ENCODE assay signal across 8 mouse cellular contexts in the genomic region with DNA sequence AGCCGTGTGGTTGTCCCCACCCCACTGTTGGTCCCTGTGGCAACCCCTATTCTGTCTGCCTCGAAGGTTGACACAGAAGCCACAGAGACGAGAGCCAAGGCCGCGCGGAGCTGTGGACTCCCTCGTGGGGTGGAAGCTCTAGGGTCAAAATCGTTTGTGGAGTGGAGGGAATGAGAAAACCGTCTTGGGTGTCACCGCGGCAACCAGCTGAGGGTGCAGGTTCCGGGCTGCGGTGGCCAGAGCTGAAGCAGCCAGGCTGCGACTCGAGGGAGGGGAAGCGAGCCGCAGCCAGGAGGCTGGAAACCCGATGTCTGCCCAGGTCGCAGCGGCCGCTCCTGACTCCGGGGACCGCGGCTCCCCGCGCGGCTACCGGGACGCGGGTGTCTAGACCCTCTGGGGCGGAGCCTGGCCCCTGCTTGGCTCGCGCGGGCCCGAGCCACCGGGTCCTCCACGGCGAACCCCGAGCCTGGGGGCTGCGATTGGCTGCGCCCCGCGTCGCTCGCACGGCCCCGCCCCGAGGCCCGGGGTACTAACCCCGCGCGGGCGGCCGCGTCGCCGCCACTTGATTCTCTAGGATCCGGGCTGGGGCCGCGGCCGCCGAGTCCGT. TPM values are rescaled to one million over a fixed set of nuclear protein-coding genes. Genes with fewer than 3 reads are reported as not detected.
DNase-seq lines count a peak whose midpoint lies in the region; ATAC-seq and TF ChIP-seq lines count a peak whose summit lies in the region.

No protein-coding gene starts in this region.

- H3K4me3 ChIP-seq in gastrocnemius, adult 2 months: peak overlapping the region; percentile 67
- H3K4me3 ChIP-seq in liver, embryonic 12.5 days: peak overlapping the region; percentile 50
- peak overlapping the region; percentile 30 for H3K4me3 ChIP-seq in neural tube, embryonic 13.5 days

- TF ChIP-seq POLR2A in brain, embryonic 14.5 days (IDR thresholded peaks at IDR 0.05; ENCODE audit: borderline replicate concordance, extremely low read depth, insufficient read depth, insufficient read length, poor library complexity, severe bottlenecking): no peak

- H3K27ac ChIP-seq in gastrocnemius, adult 2 months: no peak overlapping the region
- H3K27ac ChIP-seq in liver, embryonic 12.5 days: no peak overlapping the region
- H3K27ac ChIP-seq in neural tube, embryonic 13.5 days (replicated peaks): no peak overlapping the region

- no peaks in the 10 kb centered on the region for H3K36me3 ChIP-seq in liver, embryonic 12.5 days
- no peaks in the 10 kb centered on the region for H3K36me3 ChIP-seq in neural tube, embryonic 13.5 days

- H3K9ac ChIP-seq in liver, embryonic 12.5 days: peak overlapping the region; percentile 45
- no peak overlapping the region for H3K9ac ChIP-seq in neural tube, embryonic 13.5 days

- H3K4me2 ChIP-seq in liver, embryonic 12.5 days: peak overlapping the region; percentile 65
- peak overlapping the region; percentile 46 for H3K4me2 ChIP-seq in neural tube, embryonic 13.5 days

- WGBS in liver, embryonic 12.5 days (ENCODE audit: insufficient replicate concordance): 3% methylated on average over 58 of the region's 63 CpGs
- WGBS in neural tube, embryonic 13.5 days: under 1% methylated on average over 58 of the region's 63 CpGs

- no peak for ATAC-seq in liver, embryonic 12.5 days
- no peak for ATAC-seq in neural tube, embryonic 13.5 days (ENCODE audit: low read depth)

- no peaks in the 10 kb centered on the region for H3K9me3 ChIP-seq in liver, embryonic 12.5 days (replicated peaks)
- no peaks in the 10 kb centered on the region for H3K9me3 ChIP-seq in neural tube, embryonic 13.5 days

- peaks cover 17% of the 10 kb centered on the region for H3K4me1 ChIP-seq in liver, embryonic 12.5 days
- peaks cover 19% of the 10 kb centered on the region for H3K4me1 ChIP-seq in neural tube, embryonic 13.5 days (replicated peaks)

- TF ChIP-seq CTCF in gastrocnemius, adult 2 months (IDR thresholded peaks at IDR 0.05): no peak
- TF ChIP-seq CTCF in brain, embryonic 14.5 days (IDR thresholded peaks at IDR 0.05; ENCODE audit: borderline replicate concordance, extremely low read depth, insufficient read depth, insufficient read length): no peak

- peaks cover 100% of the 10 kb centered on the region for H3K27me3 ChIP-seq in liver, embryonic 12.5 days (replicated peaks)
- H3K27me3 ChIP-seq in neural tube, embryonic 13.5 days: peaks cover 99% of the 10 kb centered on the region

- DNase-seq in gastrocnemius, adult 2 months: peak; percentile 34
- no peak for DNase-seq in gastrocnemius, postnatal 14 days
- DNase-seq in brain, embryonic 14.5 days (ENCODE audit: low read depth): peak; percentile 20
- DNase-seq in heart, postnatal 36 days: peak; percentile 33 to 49
- no peak for DNase-seq in ovary, postnatal 10 days (ENCODE audit: low spot score)
- no peak for DNase-seq in left cerebral cortex, adult 8-10 months (ENCODE audit: low spot score in 2 of 2)

- intact Hi-C loops in gastrocnemius, adult 2 months (cut with DNase I): loop anchor here (5.0 to 10.0 kb wide), 3 partner anchors 55 to 205 kb away; no protein-coding TSS in a partner anchor
- intact Hi-C loops in gastrocnemius, postnatal 14 days (cut with DNase I; ENCODE audit: low total_unique reads): no loop called here
- intact Hi-C loops in heart, postnatal 36 days (cut with DNase I): loop anchor here (2.0 to 5.0 kb wide), 3 partner anchors 55 to 205 kb away; no protein-coding TSS in a partner anchor

RNA-seq across cellular contexts. Expression of a gene that starts 31.6 kb away (rescaled TPM):
- under 1 TPM in 1 of 2 experiments, not detected in 1; 0.17 TPM for total RNA-seq in gastrocnemius, adult 2 months (2021)
- under 1 TPM; 0.22 to 0.41 TPM for total RNA-seq in gastrocnemius, postnatal 14 days (2021)
- polyA plus RNA-seq in brain, embryonic 14.5 days (2012; rRNA removed): 0.40 and 0.64 TPM in 2 replicates
- total RNA-seq in heart, postnatal 36 days (2021): under 1 TPM; 0.43 to 0.50 TPM
- 0.51 and 0.54 TPM in 2 replicates for polyA plus RNA-seq in liver, embryonic 12.5 days (2016; fragmentation: Nextera tagmentation; extraction: Ambion mirVana)
- polyA plus RNA-seq in neural tube, embryonic 13.5 days (2015; fragmentation: Nextera tagmentation; extraction: Ambion mirVana): 1.7 and 1.9 TPM in 2 replicates
- under 1 TPM in 2 of 4 experiments, not detected in 2; 0.27 to 0.30 TPM for total RNA-seq in left cerebral cortex, adult 8-10 months (2022)

Comparison
In these comparisons a context has a peak if more than half of its experiments do, and no peak if none do; other contexts are left out.
1. DNase-seq: peak in gastrocnemius, adult 2 months (single experiment), brain, embryonic 14.5 days (single experiment) and heart, postnatal 36 days (2 of 2); none in gastrocnemius, postnatal 14 days (single experiment), ovary, postnatal 10 days (single experiment) and left cerebral cortex, adult 8-10 months (0 of 2).
2. Peak in every context shown above with its lines, with median percentiles within 50 percentile points of each other: H3K4me3 ChIP-seq.